Mouse (Mus musculus) brain, embryonic 14.5 days (tissue): ENCODE data around the gene Olfr1416.

Source experiments
- CTCF ChIP-seq: fragments of 200-500 bp; IDR thresholded peaks from 2 replicates; pipeline ENCODE4 v1.5.1; 2012; ENCODE audit warnings: inconsistent platforms, mild to moderate bottlenecking, moderate library complexity, borderline replicate concordance; ENCODE audit not compliant: insufficient read depth, insufficient read length; ENCODE audit errors: extremely low read depth
- POLR2A ChIP-seq: fragments of 200-500 bp; IDR thresholded peaks from 2 replicates; pipeline ENCODE4 v1.6.1; 2012; ENCODE audit warnings: mild to moderate bottlenecking, inconsistent platforms, borderline replicate concordance; ENCODE audit not compliant: poor library complexity, insufficient read depth, insufficient read length, severe bottlenecking; ENCODE audit errors: extremely low read depth

- TF ChIP-seq CTCF (no peak), POLR2A (no peak)
These were observed 33.6 kb upstream of the Olfr1416 start, which contains the start of gene Olfr1414 for GRCm38 (mm10) chr1:92518561-92518960.
